Mouse (Mus musculus): ENCODE measurements around the gene Sobp.

DNA sequence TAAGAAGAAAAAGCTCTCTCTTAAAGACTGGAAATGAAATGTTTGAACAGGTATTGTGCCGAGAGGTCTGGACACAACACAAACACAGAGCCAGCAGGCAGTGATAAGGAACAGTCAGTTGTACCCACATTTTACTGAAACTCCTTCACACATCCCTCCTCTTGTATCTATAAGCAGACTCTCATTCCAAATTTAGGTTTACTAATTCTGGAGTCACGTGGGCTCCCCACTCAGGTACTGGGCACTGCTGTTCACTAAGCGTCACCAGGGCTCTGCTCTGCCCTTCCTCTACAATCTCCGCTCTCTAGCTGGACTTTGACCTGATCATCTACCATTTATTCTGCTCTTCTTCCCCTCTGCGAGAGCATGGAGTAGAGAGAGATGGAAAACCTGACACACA is 15.4 kb downstream of the Sobp start:
- TF ChIP-seq CTCF (IDR thresholded peaks at IDR 0.05; ENCODE audit: low read depth) = no peak
- no peak for TF ChIP-seq EP300 (IDR thresholded peaks at IDR 0.05; ENCODE audit: low read depth)
